Mouse (Mus musculus): ENCODE measurements at regions not wholly inside any gene's neighbourhood (a gene's known extent, or its start where the extent isn't known, plus 50 kb on each side); places are given as distances from the start of the nearest gene placed in this dataset.
A peak's percentile ranks its signal among the peaks of the same experiment; 100 is the strongest.

GRCm38 (mm10) chr7:83195896-83196537, 328.9 kb downstream of the Mex3b start:
- no peak for DNase-seq

GRCm38 (mm10) chr7:83197490-83197889, 330.4 kb downstream of the Mex3b start:
- DNase-seq, result no peak

GRCm38 (mm10) chr7:83201126-83201686, 334.1 kb downstream of the Mex3b start:
- no peak for DNase-seq

- DNase-seq, result peak; percentile 63
Observed at GRCm38 (mm10) chr7:83201768-83202493, 334.8 kb downstream of the Mex3b start.

GRCm38 (mm10) chr7:83203311-83204012, 336.3 kb downstream of the Mex3b start:
- DNase-seq, result no peak

- DNase-seq, result no peak
Observed at GRCm38 (mm10) chr7:83204013-83204365, 336.9 kb downstream of the Mex3b start.

- no peak for DNase-seq
Observed at GRCm38 (mm10) chr7:83204701-83205100, 337.6 kb downstream of the Mex3b start.

- no peak for DNase-seq
Observed at GRCm38 (mm10) chr7:83206999-83207398, 339.9 kb downstream of the Mex3b start.

GRCm38 (mm10) chr7:83211611-83212010, 344.5 kb downstream of the Mex3b start:
- no peak for DNase-seq

- no peak for DNase-seq
Observed at GRCm38 (mm10) chr7:83222029-83222722, 355.0 kb downstream of the Mex3b start.

- DNase-seq, result no peak
Observed at GRCm38 (mm10) chr7:83227262-83228108, 357.2 kb upstream of the Tmc3 start.

- DNase-seq, result peak; percentile 66
Observed at GRCm38 (mm10) chr7:83230496-83231325, 354.0 kb upstream of the Tmc3 start.

GRCm38 (mm10) chr7:83235659-83236058, 349.1 kb upstream of the Tmc3 start:
- peak; percentile 75 for DNase-seq

- DNase-seq, result no peak
Observed at GRCm38 (mm10) chr7:83237336-83237735, 347.4 kb upstream of the Tmc3 start.

GRCm38 (mm10) chr7:83238091-83238490, 346.6 kb upstream of the Tmc3 start:
- peak; percentile 89 for DNase-seq

- no peak for DNase-seq
Observed at GRCm38 (mm10) chr7:83242233-83242632, 342.5 kb upstream of the Tmc3 start.

- DNase-seq, result no peak
Observed at GRCm38 (mm10) chr7:83245867-83246266, 338.9 kb upstream of the Tmc3 start.

- DNase-seq, result no peak
Observed at GRCm38 (mm10) chr7:83251995-83252563, 332.6 kb upstream of the Tmc3 start.

GRCm38 (mm10) chr7:83253001-83253400, 331.7 kb upstream of the Tmc3 start:
- DNase-seq, result no peak

- no peak for DNase-seq
Observed at GRCm38 (mm10) chr7:83253432-83253831, 331.3 kb upstream of the Tmc3 start.

GRCm38 (mm10) chr7:83254411-83254810, 330.3 kb upstream of the Tmc3 start:
- no peak for DNase-seq
